Mouse (Mus musculus): ENCODE data around the gene Dhodh.
A peak's percentile ranks its signal among the peaks of the same experiment; 100 is the strongest.

The Dhodh gene

DNA sequence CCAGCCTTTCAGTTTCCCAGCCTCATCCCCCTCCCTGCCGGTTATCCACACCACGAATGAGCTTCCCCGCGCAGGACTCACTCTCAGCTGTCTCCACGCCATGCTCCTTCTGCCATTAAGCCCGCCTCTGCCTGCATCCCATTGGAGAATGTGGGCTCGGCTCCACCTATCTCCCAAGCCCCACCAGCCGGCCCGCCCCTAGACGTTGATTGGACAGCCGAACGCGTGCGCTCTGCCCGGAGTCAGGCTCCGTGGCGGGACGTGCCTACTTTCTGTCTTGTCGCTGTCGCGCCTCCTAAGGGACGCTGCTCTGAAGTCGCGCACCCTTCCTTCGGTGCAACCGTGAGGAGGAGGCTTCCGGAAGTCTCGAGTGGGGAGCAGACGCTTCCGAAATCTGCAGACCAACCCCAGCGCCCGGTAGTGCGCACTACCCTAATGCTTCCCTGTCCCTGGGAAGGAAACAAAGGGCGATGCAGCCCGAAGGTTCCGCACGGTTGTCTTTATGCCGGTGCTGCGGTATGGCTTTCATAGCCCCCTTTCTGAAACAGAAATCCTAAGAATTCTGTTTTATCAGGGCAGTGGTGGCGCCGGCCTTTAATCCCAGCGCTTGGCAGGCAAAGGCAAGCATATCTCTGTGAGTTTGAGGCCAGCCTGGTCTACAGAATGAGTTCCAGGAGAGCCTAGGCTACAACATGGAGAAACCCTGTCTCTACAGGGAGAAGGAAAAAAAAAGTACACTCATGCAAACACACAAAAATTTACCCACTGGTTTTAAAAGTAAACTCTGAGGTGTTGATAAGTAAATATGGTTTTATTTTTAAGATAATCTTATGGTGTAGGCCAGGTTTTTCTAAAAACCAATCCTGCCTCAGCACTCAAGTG, at the start of gene Dhodh:
Gene Dhodh (minus strand): TSS at position 403 of the 882 bp plus-strand sequence.
- DNase-seq: peak; percentile 97

DNA sequence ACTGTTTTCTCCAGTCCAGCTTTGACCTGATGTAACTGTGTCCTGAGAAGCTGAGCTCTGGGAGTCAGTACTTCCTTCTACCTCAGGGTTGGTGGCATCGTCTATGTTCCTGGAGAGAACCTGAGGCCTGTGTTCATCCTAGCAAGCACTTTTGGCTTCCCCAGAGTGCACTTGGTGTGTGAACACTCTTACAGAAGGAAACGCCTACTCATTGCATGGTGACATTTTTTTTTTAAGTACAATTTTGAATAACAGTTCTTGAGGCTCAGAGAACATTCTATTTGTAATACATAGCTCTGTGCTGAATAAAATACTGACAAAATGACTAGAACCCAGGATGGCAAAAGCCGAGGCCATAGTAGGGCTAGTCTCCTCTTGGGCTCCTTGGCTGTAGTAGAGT, 48.4 kb upstream of the Dhodh start:
- DNase-seq: no peak

DNA sequence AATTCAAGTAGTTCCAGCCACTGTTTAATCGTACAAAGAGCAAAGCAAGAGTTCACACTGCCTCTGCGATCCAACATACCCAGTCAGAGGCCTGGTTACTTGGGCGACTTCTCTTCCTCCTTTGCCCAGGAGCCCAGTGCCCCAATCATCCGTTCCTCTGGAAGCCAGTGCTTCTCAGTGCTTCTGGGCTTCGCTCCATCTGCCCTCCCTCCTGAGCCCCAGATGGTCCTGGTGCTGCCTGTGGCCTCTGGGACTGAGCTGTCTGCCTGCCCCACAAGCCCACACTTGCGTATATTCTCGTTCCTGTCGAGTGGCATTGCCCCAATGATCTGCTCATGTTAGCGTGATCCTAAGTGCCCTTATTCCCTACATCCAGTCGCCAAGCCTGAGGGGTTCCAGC, 42.3 kb upstream of the Dhodh start:
- DNase-seq: no peak

DNA sequence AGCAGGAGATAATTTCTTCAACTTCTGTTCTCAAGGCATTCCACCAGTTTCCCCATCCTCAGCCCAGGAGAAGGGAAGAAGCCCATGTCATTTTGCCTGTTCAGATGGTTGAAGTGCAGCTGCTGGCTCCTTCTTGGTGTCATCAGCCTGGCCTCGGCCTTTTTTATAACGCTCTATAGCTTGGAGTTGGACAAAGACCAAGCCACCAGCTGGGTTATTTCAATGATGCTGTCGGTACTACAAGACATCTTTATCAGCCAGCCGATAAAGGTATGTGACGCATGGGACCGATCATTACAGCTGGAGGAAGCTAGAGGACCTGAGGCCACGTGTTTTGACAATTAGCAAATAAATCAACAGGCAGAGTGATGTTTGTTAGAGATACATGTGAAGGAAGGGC, 40.0 kb upstream of the Dhodh start:
- no peak for DNase-seq

DNA sequence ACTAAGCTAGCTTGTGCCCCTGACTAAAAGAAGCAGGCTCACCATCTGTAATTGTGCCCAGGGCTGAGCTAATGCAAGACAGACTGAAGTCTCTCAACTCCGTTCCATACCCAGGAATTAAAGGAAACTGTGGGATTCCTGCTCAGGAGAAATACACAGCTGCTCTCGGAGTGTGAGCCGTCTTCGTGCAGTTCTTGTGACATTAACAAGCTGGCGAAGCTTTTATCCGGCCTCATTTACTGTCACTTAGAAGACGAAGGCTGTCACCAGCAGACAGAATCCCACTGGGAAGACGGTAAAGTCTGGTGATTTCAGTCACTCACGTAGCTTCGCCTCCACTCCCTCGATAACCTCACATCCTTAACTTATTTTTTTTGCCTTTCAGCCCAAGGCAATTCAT, 38.9 kb upstream of the Dhodh start:
- no peak for DNase-seq

DNA sequence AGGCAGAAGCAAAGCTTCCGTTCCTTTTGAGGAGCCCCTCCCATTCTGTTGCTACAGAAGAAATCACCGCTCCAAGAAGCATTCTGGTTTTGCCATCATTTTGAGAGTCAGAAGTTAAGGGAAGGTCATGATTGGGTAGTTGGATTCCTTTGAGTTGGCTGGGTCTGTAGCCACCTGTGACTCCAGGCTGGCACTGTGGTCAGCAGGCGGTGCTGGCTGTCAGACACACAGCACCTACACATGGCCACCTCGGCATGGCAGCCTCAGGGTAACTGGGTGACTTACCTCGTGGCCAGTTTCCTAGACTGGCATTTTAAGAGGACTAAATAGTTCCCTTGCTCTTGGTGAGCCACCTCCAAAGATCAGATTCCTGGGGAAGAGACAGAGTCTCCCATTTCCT, 32.8 kb upstream of the Dhodh start:
- no peak for DNase-seq

DNA sequence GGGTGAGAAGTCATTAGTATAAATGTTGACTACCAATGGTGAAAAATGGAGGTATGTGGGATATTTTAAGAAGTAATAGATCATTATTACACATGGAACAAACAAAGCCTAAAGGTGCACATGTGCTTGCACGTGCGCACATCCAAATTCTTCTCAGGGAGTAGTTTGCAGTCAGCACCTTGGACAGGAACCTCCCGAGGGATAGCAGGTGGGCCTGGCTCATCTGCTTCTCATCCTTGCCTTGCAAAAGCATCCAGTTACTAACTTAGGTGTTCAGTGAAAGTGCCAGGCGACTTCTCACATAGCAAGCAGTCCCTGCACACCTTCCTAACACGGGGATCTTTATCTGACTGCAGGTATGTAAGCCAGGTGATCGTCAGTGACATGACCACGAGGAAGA, 31.9 kb upstream of the Dhodh start:
- DNase-seq: no peak

DNA sequence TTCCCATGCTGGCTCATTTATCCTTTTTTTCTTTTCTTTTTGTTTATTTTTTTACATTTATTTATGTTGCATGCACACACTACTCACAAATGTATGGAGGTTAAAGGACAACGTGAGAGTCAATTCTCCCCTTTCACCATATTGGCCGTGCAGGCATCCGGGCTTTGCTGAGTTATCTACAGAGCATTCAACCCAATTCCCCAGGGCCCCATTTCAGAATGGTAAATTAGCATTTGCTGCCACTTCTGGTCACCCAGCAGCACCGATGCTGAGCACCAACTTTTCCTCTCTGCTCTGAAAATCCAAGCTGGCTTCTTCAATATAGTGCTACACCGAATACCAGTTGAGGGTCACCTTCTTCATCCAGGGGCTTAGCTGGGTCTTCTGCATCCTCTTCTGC, 30.4 kb upstream of the Dhodh start:
- no peak for DNase-seq

DNA sequence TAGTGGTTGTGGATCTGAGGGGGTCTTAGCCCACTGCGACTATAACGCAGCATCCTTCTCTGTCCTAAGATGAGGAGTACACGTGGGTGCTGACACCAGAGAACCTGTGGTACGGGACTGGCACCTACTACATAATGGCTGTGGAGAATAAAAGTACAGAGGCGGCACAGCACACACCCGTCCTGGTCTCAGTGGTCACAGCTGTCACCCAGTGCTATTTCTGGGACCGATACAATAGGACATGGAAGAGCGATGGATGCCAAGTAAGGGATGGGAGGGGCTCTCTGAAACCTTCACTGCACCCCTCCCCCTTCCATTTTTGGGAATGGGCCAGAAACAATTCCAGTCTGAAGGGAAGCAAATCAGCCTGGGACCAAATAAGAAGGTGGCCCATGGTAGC, 26.7 kb upstream of the Dhodh start:
- DNase-seq: no peak

DNA sequence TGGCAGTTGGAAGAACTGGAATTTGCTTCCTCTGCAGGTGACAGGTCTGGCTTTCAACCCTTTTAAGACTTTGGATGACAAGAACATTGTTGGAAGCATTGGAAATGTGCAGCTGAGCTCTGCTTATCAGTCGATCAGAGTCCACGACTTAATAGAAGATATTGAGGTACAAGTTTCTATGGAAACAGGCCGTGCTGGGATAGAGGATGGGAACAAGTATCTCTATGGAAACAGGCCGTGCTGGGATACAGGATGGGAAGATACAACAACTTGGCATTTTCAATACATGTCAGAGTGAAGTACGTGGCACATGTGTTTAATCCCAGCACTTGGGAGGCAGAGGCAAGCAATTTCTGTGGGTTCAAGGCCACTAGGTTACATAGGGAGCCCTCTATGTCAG, 24.0 kb upstream of the Dhodh start:
- no peak for DNase-seq

DNA sequence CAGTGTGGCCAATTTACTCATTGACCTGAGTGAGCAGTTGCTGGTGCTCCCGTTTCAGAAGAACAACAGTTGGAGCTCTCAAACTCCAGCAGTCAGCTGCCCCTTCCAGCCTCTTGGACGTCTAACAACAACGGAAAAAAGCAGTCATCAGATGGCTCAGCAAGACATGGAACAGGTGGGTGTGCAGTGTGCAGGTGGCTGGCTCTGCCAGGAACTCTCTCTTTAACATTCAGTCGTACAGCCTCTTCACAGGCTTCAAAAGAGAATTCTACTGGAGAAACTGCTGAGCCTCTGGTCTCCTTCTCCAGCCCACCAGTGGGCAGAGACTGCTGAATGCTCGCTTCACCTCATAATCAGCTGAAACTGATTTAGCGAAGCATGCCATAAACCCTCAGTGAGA, 20.2 kb upstream of the Dhodh start:
- DNase-seq: no peak

DNA sequence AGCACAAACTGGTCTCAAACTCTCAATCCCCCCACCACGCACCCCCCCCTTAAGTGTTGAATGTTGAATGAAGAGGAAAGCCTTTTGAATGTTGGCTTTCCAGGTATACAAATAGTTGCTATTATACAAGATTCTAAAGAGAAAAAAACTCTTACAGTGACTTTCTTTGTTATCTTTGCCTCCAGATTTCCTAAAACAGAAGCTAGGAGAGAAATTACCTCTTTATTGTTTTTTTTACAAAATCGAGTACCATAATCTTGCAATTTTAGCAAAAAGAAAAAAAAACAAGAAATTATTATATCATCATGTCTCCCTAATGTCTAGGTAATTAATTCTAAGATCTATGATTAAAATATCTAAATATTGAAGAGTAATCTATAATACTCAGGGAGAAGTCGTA, 7.1 kb upstream of the Dhodh start:
- DNase-seq: no peak

DNA sequence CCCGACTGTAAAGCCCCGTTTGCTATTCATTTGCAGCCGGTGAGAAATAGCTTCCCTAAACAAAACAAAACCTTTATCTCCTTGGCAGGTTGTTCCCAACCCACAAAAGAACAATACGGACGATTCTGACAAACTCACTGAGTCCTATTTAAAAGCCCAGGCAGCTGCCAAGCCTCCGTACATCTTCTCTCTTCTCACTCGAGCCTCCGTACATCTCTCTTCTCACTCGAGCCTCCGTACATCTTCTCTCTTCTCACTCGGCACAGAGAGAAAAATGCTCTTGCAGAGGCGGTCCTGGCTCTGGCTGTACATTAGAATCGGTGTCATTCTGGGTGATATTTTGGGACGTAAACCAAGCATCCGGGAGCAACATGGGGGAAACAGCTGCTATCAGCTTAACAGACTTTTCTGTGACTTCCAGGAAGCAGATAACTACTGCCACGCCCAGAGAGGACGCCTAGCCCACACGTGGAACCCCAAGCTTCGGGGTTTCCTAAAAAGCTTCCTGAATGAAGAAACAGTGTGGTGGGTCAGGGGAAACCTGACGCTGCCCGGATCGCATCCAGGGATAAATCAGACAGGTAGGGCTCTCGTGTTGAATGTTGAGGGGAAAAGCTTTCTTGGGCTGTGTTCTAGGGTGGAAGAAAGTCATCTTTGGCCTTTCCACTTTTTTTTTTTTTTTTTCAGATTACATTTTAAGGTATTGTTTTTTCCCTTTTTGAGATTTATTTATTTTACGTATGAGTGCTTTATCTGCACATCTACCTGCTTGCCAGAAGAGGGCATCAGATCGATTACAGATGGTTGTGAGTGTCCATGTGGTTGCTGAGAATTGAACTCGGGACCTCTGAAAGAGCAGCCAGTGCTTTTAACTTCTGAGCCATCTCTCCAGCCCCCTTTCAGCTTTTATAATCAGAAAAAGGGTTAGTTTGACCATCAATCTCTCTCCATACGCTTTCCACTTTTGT, 6.1 kb upstream of the Dhodh start, which contains the start of gene Pkd1l3:
Gene Pkd1l3 (plus strand): TSS at position 275 of the 968 bp plus-strand sequence.
- DNase-seq: no peak

DNA sequence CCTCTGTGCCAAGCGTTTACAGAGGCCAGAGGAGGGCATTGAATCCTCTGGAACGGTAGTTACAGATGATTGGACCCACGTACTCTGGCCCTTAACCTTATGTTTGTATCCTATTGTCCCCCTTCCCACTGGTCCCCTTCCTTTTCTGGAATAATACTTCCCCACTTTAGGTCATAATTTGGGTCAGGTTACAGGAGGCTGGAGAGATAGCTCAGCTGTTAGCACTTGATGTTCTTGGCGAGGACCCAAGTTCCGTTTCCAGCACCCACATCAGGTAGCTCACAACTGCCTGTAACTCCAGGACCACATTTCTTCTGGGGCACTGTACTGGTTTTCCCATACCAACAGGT, 655 bp upstream of the Dhodh start:
- no peak for DNase-seq

DNA sequence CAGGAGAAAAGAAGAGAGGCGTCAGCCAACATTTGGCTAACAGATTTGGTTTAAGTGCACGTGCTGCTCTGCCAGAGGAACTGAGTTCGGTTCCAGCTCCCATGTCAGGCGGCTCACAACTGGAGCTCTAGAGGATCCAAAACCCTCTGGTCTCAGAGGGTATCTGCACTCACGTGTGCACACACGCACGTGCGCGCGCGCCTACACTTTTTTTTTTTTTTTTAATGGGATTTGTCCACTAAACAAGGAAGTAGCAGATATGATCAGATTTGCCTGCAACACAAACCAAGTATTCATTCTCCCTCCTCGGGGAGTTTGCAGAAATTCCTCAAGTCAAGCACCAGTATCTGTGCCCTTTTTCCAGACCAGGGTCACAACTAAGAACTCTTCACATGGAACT, 823 bp downstream of the Dhodh start:
- no peak for DNase-seq

DNA sequence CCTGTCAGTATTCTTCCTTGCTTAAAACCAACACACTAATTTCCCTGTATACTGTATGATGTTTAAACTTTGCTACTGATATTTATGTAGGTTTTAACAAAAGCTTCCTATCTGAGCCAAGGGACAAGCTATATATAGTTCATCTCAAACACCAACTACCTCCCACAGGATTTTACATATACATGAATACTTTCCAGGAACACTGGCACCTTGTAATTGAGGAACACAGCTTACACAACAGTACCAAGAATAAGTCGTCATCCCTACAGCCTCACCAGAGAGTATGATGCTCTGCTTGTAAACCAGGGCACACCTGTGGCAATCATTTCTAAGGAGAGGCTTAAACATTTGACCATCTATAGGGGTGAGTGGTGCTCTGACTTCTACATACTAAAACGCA, 1.7 kb downstream of the Dhodh start:
- no peak for DNase-seq

DNA sequence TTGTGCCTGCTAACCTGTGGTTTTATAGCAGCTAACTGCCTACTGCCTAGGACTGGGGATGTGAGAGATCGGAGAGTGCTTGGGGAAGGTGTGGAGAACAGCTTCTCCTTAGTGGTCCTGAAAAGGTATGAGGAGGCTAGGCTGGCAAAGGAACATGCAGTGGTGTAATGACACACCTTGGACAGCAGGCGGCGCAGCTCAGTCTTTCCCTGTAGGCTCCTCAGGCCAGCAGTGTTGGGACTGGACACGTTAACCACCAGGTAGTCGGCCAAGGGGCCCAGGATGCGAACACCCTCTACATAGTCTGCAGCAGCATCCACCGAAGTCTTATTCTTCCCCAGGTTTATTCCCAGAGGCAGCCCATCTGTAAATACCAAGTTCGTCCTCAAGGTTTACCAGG, 12.6 kb downstream of the Dhodh start:
- DNase-seq: peak; percentile 60

DNA sequence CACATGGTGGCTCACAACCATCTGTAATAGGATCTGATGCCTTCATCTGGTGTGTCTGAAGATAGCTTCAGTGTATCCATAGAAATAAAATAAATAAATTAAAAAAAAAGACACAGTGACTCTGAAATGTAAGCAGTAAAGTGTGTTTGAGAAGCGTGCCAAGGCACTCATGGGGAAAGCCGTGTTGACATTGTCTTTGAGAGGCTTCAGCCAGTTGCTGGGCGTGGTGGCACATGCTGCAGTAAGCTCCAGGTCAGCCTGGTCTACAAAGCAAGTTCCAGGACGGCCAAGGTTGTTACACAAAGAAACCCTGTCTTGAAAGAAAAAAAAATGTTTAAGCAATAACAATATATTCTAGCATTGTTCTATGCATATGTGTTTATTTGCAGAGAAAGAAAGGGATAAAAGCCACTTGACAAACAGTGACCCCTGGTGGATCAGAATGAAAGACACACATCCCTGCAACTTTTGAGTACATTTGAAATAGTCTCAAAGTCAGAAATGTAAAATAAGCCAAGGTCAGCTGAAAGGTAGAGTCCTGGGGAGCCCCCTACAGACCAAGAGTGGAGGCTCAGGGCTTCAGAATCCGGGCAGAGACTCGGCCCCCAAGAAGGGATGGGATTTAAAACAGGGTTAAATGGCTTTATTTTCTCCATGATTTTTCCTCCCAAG, 15.2 kb downstream of the Dhodh start:
- peak; percentile 40 for DNase-seq

DNA sequence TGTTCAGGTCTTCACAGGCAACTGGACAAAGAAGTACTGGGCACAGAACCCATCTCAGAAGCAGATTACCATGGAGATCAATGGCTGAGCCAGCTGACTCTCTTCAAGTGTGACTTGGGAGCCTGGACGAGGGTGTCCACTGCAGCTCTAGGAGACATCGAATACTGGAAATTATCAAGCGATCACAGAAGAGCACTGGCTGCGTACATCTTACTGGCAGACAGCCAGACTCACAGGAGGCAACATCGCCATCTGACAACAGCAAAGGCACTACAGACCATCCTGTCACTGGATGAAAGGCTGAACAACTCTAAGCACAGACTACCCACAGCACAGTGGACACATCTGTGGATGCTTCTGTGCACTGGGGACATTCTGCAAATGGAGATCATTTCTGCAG, 16.3 kb downstream of the Dhodh start:
- DNase-seq: no peak

DNA sequence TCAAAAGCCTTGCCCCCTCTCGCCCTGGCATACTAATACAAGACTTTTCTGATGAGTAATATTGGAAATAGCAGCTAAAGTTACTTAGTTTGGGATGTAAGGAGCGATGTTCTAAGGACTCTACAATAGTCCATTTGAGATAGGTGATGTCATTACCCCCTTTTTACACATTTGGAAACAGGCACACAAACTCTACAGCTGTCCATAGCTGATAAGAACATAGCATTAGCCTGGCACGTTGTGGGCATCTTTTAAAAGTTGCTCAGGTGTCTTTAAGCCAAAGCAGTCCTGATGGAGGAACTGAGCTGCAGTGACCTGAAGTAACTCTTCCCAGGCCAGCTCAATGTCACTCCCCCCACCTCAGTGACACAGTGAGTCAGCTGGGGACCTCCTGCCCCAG, 17.1 kb downstream of the Dhodh start:
- no peak for DNase-seq

DNA sequence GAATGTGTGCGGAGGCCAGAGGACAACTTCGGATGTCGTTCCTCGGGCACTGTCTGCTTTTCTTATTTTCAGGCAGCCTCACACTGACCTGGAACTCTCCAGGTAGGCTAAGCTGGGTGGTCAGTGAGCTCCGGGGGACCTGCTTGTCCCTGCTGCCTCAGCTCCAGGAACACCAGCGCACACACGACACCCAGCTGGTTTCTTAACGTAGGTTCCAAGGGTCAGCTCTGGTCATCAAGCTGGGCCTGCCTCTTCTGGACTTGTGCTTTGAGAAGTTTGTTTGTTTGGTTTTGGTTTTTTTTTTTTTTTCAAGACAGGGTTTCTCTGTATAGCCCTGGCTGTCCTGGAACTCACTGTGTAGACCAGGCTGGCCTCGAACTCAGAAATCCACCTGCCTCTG, 17.6 kb downstream of the Dhodh start:
- no peak for DNase-seq

DNA sequence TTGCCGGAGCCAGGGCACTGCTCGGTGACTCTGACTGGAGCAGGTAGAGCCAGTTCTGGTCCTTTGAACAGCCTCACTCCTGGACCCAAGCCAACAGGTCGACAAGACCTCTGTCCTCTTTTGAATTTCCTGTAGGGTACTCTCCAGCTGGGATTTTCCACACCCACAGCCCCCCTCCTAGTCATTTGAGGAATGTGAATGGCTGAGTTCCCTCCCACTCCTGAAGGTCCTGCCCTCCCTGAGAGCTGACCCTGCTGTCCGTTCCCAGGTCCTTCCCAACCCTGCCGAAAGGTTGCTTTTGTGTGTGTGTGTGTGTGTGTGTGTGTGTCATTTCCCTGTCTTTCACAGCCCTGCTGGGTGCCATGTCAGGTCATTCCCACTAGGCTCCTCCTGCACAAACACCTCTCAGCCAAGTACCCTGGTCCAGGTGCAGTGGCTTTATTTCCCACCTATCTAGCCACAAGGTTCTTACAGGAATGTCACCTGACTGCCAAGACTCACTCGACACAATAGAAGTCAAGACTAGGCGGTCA, 21.4 kb downstream of the Dhodh start:
- peak; percentile 82 for DNase-seq

DNA sequence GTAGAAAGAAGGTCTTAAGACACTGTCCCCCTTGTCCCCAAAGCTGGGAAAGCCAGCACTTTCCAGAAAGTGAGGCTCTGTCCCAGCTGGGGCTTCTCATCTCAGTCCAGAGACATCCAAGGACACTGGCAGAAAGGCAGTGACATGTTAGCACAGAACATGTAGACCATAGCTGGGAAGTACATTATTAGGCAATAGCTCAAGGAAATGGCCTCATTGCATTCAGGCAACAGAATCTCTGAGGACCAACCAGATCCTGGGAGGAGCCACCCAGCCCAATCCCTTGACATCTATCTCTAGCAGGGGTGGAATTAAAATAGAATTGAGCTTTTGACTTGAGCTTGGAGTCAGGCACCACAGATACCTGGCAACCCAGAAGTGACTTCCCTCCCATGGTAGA, 22.8 kb downstream of the Dhodh start:
- no peak for DNase-seq
